Mouse (Mus musculus) ES-E14 (cell line): ENCODE measurements at regions not wholly inside any gene's neighbourhood (a gene's known extent, or its start where the extent isn't known, plus 50 kb on each side); places are given as distances from the start of the nearest gene placed in this dataset.

Source experiments
- DNase-seq: peaks from one replicate; pipeline ENCODE4 v3.0.0-alpha.2; 2013; ENCODE audit warnings: low read depth, low spot score
- H3K27ac ChIP-seq: 2 replicates; pipeline ENCODE4 v1.5.1; 2012; ENCODE audit warnings: low read depth, mild to moderate bottlenecking, low read length, moderate library complexity, mixed read lengths; ENCODE audit not compliant: poor library complexity, insufficient read depth, severe bottlenecking
- H3K36me3 ChIP-seq: 2 replicates; pipeline ENCODE4 v1.6.1; 2012; ENCODE audit warnings: mild to moderate bottlenecking, low read length, moderate library complexity, mixed read lengths; ENCODE audit not compliant: control insufficient read depth, poor library complexity, insufficient read depth, severe bottlenecking
- H3K4me1 ChIP-seq, 2 experiments: fragments of 150-350 bp in 1 of 2; sonication (generic) in 1 of 2; 2 replicates each; pipeline ENCODE4 v1.6.1; 2012; ENCODE audit warnings: low read length in 2 of 2, mild to moderate bottlenecking in 1 of 2, mixed read lengths in 1 of 2; ENCODE audit not compliant: control insufficient read depth in 2 of 2, insufficient read depth in 2 of 2, poor library complexity in 1 of 2
- H3K4me3 ChIP-seq, 2 experiments: fragments of 150-350 bp in 1 of 2; sonication (generic) in 1 of 2; 2 replicates each; pipeline ENCODE4 v1.5.1; 2012; ENCODE audit warnings: low read length in 2 of 2, low read depth in 1 of 2, mild to moderate bottlenecking in 1 of 2, mixed read lengths in 1 of 2; ENCODE audit not compliant: insufficient read depth in 1 of 2, poor library complexity in 1 of 2, severe bottlenecking in 1 of 2
- H3K9ac ChIP-seq: 2 replicates; pipeline ENCODE4 v1.6.1; 2012; ENCODE audit warnings: low read depth, mild to moderate bottlenecking, low read length, mixed read lengths; ENCODE audit not compliant: poor library complexity, insufficient read depth, severe bottlenecking
- H3K9me3 ChIP-seq: fragments of 150-350 bp; sonication (generic); 2 replicates; pipeline ENCODE4 v1.6.1; 2012; ENCODE audit warnings: low read depth, mild to moderate bottlenecking, low read length; ENCODE audit not compliant: control insufficient read depth, insufficient read depth
- CHD2 ChIP-seq: IDR thresholded peaks from 2 replicates; pipeline ENCODE4 v1.6.1; 2014; ENCODE audit warnings: mild to moderate bottlenecking, low read depth, low read length, inconsistent platforms
- HCFC1 ChIP-seq: IDR thresholded peaks from 2 replicates; pipeline ENCODE4 v1.6.1; 2012; ENCODE audit warnings: low read length, inconsistent platforms, borderline replicate concordance; ENCODE audit not compliant: insufficient read depth
- MAFK ChIP-seq: IDR thresholded peaks from 2 replicates; pipeline ENCODE4 v1.6.1; 2014; ENCODE audit warnings: mild to moderate bottlenecking, low read depth, low read length, inconsistent platforms; ENCODE audit not compliant: insufficient read depth
- ZC3H11A ChIP-seq: IDR thresholded peaks from 2 replicates; pipeline ENCODE4 v1.6.1; 2012; ENCODE audit warnings: low read depth, mild to moderate bottlenecking, inconsistent platforms, low read length, borderline replicate concordance
- ZNF384 ChIP-seq: IDR thresholded peaks from 2 replicates; pipeline ENCODE4 v1.6.1; 2012; ENCODE audit warnings: low read depth, low read length, inconsistent platforms
- in situ Hi-C, 2 experiments: fragments of 600-800 bp; cut with MboI; formaldehyde crosslinking; loops; one replicate each; pipeline ENCODE4 v1.15.1; 2025; ENCODE audit warnings: low sequenced_read_pairs in 2 of 2, inconsistent platforms in 1 of 2; ENCODE audit not compliant: unreplicated experiment in 2 of 2

GRCm38 (mm10) chr7:73855489-73855888 is 115.4 kb downstream of the Fam174b start:
- Histone ChIP-seq H3K4me1 (peaks cover 18 to 20% of the 10 kb centered on the region in 2 experiments), H3K4me3 (no peak overlapping the region), H3K36me3 (no peaks in the 10 kb centered on the region), H3K9ac (no peak overlapping the region), H3K27ac (no peak overlapping the region), H3K9me3 (no peaks in the 10 kb centered on the region)
- in situ Hi-C loops: loop anchor here (10.0 to 25.0 kb wide), 2 partner anchors 193 to 201 kb away; no protein-coding TSS in a partner anchor
- no peak for TF ChIP-seq ZNF384
- TF ChIP-seq HCFC1: no peak
- no peak for TF ChIP-seq CHD2
- TF ChIP-seq ZC3H11A: peak; percentile 78
- no peak for TF ChIP-seq MAFK
- no peak for DNase-seq

GRCm38 (mm10) chr7:73856908-73857307 is 116.8 kb downstream of the Fam174b start:
- H3K36me3 ChIP-seq: no peaks in the 10 kb centered on the region
- in situ Hi-C loops: loop anchor here (10.0 to 25.0 kb wide), 2 partner anchors 195 to 202 kb away; no protein-coding TSS in a partner anchor
- no peak overlapping the region for H3K4me3 ChIP-seq
- H3K4me1 ChIP-seq: peaks cover 16 to 18% of the 10 kb centered on the region in 2 experiments
- H3K9ac ChIP-seq: no peak overlapping the region
- TF ChIP-seq ZC3H11A (no peak), CHD2 (no peak), MAFK (no peak), ZNF384 (no peak), HCFC1 (no peak)
- H3K9me3 ChIP-seq: no peaks in the 10 kb centered on the region
- no peak for DNase-seq
- no peak overlapping the region for H3K27ac ChIP-seq

- Histone ChIP-seq H3K9me3 (no peaks in the 10 kb centered on the region), H3K36me3 (no peaks in the 10 kb centered on the region), H3K4me1 (peaks cover 0 to 1% of the 10 kb centered on the region in 2 experiments; a peak in 1 of 4 replicates), H3K9ac (no peak overlapping the region), H3K4me3 (no peak overlapping the region), H3K27ac (no peak overlapping the region)
- in situ Hi-C loops: loop anchor here in 1 of 2 experiments (25.0 kb wide), 1 partner anchor 203 kb away; no protein-coding TSS in a partner anchor
- TF ChIP-seq ZNF384 (no peak), HCFC1 (no peak), CHD2 (no peak), ZC3H11A (no peak; the same call in 1 of the 2 replicates), MAFK (no peak)
- DNase-seq: no peak
These were observed 125.0 kb downstream of the Fam174b start for GRCm38 (mm10) chr7:73865086-73865485.

DNA sequence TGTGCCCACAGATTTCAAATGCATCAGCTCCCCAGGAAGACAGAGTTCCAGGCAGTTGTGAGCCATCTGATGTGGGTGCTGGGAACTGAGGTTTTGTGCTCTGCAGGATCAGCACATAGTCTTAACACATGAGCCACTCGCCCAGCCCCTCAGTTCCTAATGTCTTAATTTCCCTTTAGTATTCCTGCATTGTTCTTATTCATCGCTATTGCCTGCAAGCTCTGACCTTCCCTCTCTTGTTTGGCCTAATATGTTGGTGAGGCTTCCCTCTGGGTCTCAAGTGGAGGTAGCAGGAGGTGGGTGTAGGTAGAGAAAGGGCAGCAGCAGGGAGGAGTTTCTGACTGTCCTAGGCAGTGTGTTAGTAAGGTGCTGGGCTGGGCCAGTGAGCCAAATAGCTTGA is 132.1 kb downstream of the Fam174b start:
- Histone ChIP-seq H3K27ac (no peak overlapping the region), H3K4me3 (no peak overlapping the region), H3K4me1 (peaks cover 0 to 10% of the 10 kb centered on the region in 2 experiments; a peak in 2 of 4 replicates), H3K9me3 (no peaks in the 10 kb centered on the region), H3K36me3 (no peaks in the 10 kb centered on the region), H3K9ac (no peak overlapping the region)
- DNase-seq: no peak
- in situ Hi-C loops: loop anchor here in 1 of 2 experiments (25.0 kb wide), 1 partner anchor 210 kb away; no protein-coding TSS in a partner anchor
- TF ChIP-seq ZC3H11A: no peak
- no peak for TF ChIP-seq CHD2
- TF ChIP-seq MAFK: no peak
- no peak for TF ChIP-seq ZNF384
- no peak for TF ChIP-seq HCFC1
